Mouse (Mus musculus) ovary, postnatal 10 days (tissue): ENCODE measurements at regions not wholly inside any gene's neighbourhood (a gene's known extent, or its start where the extent isn't known, plus 50 kb on each side); places are given as distances from the start of the nearest gene placed in this dataset.

Experiments used
- DNase-seq: peaks from one replicate; pipeline ENCODE4 v3.0.0; 2022; ENCODE audit warnings: low spot score

DNA sequence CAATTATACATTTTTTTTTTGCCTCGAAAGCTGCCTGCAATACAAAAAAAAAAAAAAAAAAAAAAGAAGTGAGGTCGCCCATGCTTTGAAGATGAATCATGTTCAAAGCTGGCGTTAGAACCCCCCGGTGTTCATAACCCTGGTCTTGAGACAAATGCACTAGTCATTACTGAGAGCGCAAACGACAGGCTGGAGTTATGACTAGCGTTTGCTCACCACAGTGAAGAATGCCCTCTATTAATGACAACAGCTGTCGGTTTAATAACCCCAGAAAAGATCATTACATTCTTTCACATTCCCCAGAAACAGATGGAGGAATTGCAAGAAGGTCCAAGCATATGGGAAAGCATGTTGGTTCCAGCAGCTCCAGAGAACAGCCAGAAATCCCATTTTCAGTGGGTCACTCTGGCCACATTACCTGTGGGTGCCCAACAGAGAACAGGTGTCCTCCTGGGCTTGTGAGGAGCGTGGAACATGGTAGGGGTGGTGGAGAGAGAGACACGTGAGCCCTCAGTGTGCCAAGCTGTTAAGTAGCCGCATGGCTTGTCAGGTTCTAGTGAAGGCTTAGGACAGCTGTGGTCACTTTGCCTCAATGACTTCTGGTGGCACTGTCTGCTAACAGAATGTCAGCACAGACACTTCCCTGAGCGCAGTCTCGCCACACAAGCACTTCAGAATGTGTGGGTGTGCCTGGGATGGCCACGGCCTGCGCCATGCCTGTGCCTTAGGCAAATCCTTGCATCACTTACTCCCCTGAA is 60.4 kb downstream of the Aipl1 start:
- DNase-seq: no peak

- no peak for DNase-seq
These were observed 66.0 kb downstream of the Aipl1 start for GRCm38 (mm10) chr11:71971351-71971750.

DNA sequence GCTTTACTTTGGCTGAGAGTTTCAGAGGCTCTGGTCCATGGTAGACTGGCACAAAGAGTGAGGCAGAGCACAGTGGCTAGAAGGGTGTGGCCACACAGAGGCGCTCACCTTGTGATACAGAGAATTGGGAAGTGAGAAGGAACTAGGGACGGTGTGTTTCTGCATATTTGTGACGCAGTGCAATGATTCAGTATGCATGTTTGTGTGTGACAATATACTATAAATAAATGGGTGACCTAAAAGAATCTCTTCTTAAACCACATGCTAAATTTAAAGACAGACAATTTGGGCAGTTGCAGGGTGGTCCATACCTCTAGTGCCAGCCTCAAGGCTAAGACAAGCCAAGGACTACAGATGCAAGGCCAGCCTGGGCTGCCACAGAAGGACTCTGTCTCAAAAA is 75.0 kb downstream of the Aipl1 start:
- DNase-seq: no peak

- no peak for DNase-seq
These were observed 84.8 kb downstream of the Aipl1 start for GRCm38 (mm10) chr11:71952533-71952932.

DNA sequence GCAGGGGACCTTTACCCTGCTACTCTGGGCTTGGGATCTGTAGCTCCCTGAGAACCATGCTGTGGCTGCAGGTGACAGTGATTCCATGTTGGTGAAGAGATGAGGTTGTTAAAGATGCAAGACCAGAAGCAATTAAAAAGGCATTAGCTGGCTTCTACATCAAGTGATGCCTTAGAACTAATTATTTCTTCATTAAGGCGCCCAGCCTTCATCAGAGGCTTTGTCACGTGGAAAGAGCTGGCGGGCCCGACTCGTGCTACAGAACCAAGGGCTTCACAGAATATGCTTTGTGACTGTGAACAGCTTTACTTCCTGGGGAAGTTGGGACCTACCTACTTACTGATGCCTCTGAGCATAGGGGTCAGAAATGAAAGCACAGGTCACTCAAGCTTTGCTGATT is 90.1 kb downstream of the Aipl1 start:
- no peak for DNase-seq

DNA sequence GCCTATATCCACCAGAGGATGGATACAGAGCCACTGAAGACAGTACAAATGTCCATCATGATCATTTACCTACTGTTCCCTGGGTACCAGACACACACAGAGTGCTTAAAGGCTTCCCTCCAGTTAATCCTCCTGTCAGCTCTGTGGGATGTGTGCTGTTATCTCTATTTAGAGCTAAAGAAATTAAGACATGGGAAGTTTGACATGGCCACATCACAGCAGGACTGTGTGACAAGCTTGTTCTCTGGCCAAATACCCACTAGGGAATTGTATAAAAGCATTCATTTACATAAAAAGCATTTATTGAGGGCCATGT is 92.3 kb downstream of the Aipl1 start:
- no peak for DNase-seq

GRCm38 (mm10) chr11:71944398-71945097 is 92.8 kb downstream of the Aipl1 start:
- DNase-seq: no peak

- no peak for DNase-seq
These were observed 93.8 kb downstream of the Aipl1 start for GRCm38 (mm10) chr11:71943512-71943911.

DNA sequence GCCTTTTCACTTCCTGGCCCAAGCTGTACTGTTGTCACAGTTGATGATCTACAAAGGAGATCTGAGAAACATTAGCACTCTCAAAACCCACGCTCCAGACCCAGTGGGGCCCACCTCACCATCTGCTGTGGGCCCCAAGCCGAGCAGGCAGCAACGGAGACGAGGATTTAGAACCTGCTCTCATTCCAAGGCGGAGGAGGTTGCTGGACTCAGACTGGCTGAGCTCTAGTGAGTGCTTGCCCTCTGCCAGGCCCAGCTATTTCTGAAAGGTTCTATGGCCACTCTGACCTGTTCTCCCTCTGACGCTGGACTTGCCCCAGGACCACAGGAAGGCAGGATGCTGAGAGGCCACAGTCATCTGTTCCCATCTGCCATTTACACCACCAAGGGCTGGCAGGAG is 98.2 kb downstream of the Aipl1 start:
- no peak for DNase-seq

DNA sequence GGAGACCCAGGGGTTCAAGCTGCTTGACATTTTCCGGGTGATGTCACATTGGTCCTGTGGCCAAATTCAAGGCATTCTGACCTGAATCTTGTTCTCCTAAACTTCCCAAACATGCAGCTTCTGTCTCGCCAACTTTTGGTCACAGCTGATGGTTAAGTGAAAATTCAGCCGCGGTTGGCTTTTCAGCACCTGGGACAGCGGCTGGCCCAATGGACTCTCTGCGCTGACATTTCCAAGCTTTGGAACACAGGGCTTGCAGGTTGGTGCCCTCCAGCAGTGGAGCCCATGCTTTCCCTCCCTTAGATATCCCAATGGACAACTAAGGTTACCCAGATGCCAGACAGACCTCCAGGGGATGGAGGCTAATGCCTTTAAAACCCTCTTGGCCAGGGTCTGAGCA is 100.2 kb downstream of the Aipl1 start:
- peak; percentile 2 for DNase-seq

- DNase-seq: no peak
These were observed 107.4 kb downstream of the Aipl1 start for GRCm38 (mm10) chr11:71929716-71930488.

DNA sequence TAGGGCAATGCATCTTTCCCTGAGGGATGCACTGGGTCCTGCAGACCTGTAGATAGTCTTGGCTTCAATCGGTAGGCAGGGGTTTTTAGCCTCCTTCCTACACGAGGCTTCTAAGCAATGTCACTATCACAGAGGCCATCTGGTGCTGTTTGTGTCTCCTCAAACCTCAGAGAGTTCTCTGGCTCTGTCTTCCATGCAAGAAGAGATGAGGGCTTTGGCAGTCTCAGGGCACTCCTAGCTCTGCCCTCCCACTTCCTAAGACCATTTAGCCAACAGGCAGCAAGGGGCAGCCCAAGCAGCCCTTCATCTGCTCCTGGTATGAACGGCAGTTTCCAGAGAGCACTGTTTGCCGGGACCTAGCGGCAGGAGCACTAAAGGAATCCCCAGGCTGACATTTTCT is 122.6 kb downstream of the Aipl1 start:
- DNase-seq: no peak

GRCm38 (mm10) chr11:71912626-71913025 is 124.7 kb downstream of the Aipl1 start:
- DNase-seq: no peak

- no peak for DNase-seq
These were observed 126.0 kb downstream of the Aipl1 start for GRCm38 (mm10) chr11:71911284-71911683.

DNA sequence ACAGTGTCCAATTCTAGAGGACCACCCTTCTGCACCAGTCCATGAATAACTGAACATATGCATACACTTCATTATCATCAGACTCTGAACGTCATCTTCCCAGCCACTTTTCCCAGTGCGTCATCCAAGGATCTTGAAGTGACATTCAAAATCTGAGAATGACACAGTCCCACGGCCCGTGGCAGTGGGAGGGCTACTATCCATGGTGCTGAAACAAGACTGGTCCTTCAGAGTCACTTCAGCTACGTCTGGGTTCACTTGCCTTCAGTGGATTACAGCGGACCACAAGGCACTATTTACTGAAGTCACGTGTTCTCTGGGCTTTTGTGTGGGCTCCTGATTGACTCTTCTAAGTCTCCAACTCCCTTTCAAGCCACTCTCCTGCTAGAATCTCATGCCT is 128.7 kb downstream of the Aipl1 start:
- DNase-seq: no peak

DNA sequence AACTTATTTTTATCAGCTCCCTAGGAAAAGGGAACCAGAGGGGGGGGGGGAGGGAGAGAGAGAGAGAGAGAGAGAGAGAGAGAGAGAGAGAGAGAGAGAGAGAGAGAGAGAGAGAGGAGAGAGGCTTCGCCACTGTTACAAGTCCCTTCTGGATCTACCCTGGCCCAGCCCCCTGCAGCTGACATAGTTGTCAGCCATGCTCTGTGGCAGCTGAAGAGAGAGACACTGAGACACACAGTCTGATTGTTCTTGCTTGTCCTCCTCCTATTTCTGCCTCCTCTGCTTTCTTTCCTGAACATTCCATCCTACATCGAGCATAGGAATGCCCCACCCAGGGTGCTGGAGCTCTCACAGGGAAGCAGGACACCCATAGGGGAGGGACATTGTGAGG is 134.3 kb downstream of the Aipl1 start:
- DNase-seq: no peak

GRCm38 (mm10) chr11:71902304-71903019 is 134.8 kb downstream of the Aipl1 start:
- DNase-seq: no peak

GRCm38 (mm10) chr11:71900816-71901215 is 136.5 kb downstream of the Aipl1 start:
- no peak for DNase-seq

- no peak for DNase-seq
These were observed 139.8 kb downstream of the Aipl1 start for GRCm38 (mm10) chr11:71897551-71897950.

DNA sequence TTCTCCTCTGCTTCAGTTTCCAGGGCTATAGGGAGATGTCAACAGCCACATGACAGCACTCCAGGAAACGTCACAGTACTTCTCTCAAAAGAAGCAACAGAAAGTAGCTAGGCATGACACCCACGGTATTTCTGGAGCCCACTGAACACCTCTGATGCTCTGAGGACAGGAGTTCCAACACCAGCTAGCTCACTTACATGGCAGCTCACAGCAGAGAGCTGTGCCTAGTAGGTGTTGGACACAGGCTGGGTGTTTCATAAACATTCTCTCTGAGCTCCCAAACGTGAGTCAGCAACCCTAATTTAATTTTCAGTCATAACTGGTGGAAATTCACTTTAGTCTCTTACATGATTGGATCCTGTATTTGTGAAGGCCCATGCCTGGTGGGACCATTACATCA is 140.2 kb downstream of the Aipl1 start:
- DNase-seq: no peak

- no peak for DNase-seq
These were observed 141.5 kb downstream of the Wscd1 start for GRCm38 (mm10) chr11:71891181-71891580.

- DNase-seq: no peak
These were observed 139.4 kb downstream of the Wscd1 start for GRCm38 (mm10) chr11:71889161-71889560.

GRCm38 (mm10) chr11:71887211-71887610 is 137.5 kb downstream of the Wscd1 start:
- no peak for DNase-seq
